Mouse (Mus musculus): ENCODE data around the gene Rtl9. TPM values are rescaled to one million over a fixed set of nuclear protein-coding genes. Genes with fewer than 3 reads are reported as not detected.

Rtl9 gene
- polyA plus RNA-seq, 1 experiment from 2014 or later: not detected

GRCm38 (mm10) chrX:143088225-143088624 lies 11.2 kb upstream of the Rtl9 start:
- Histone ChIP-seq H3K9me3 (ENCODE audit: low read length) (no peaks in the 10 kb centered on the region), H3K36me3 (replicated peaks; ENCODE audit: insufficient read depth, low read length) (no peaks in the 10 kb centered on the region), H3K4me1 (ENCODE audit: insufficient read depth) (no peaks in the 10 kb centered on the region), H3K27ac (ENCODE audit: low read depth) (no peak overlapping the region), H3K9ac (replicated peaks) (no peak overlapping the region), H3K4me3 (ENCODE audit: low read depth, low read length) (no peak overlapping the region), H3K4me2 (ENCODE audit: low read depth, low read length) (no peak overlapping the region), H3K27me3 (ENCODE audit: insufficient read depth, low read length) (peaks cover 6% of the 10 kb centered on the region; the same call in 1 of the 2 replicates)
- WGBS (ENCODE audit: insufficient replicate concordance): 69% methylated on average over 7 of the region's 7 CpGs
- DNase-seq (no peak), ATAC-seq (no peak)
- TF ChIP-seq EP300 (IDR thresholded peaks at IDR 0.05; ENCODE audit: low read depth): no peak
- no peak for TF ChIP-seq CTCF (IDR thresholded peaks at IDR 0.05; ENCODE audit: low read depth)

- TF ChIP-seq CTCF (IDR thresholded peaks at IDR 0.05; ENCODE audit: low read depth) (no peak), EP300 (IDR thresholded peaks at IDR 0.05; ENCODE audit: low read depth) (no peak)
- Histone ChIP-seq H3K27me3 (ENCODE audit: insufficient read depth, low read length) (peaks cover 5% of the 10 kb centered on the region; the same call in 1 of the 2 replicates), H3K9me3 (ENCODE audit: low read length) (no peaks in the 10 kb centered on the region), H3K4me3 (ENCODE audit: low read depth, low read length) (no peak overlapping the region), H3K9ac (replicated peaks) (no peak overlapping the region), H3K27ac (ENCODE audit: low read depth) (no peak overlapping the region), H3K36me3 (replicated peaks; ENCODE audit: insufficient read depth, low read length) (no peaks in the 10 kb centered on the region), H3K4me1 (ENCODE audit: insufficient read depth) (no peaks in the 10 kb centered on the region), H3K4me2 (ENCODE audit: low read depth, low read length) (no peak overlapping the region)
- 59% methylated on average over 6 of the region's 6 CpGs for WGBS (ENCODE audit: insufficient replicate concordance)
- no peak for ATAC-seq
- DNase-seq: no peak
Measured at GRCm38 (mm10) chrX:143090904-143091588, 8.3 kb upstream of the Rtl9 start.

- Histone ChIP-seq H3K9ac (replicated peaks) (no peak overlapping the region), H3K27ac (ENCODE audit: low read depth) (no peak overlapping the region), H3K36me3 (replicated peaks; ENCODE audit: insufficient read depth, low read length) (no peaks in the 10 kb centered on the region), H3K9me3 (ENCODE audit: low read length) (no peaks in the 10 kb centered on the region), H3K4me1 (ENCODE audit: insufficient read depth) (no peaks in the 10 kb centered on the region), H3K4me3 (ENCODE audit: low read depth, low read length) (no peak overlapping the region), H3K4me2 (ENCODE audit: low read depth, low read length) (no peak overlapping the region), H3K27me3 (ENCODE audit: insufficient read depth, low read length) (0 out of 2 replicates have a peak, but pooled peaks cover 10% of the 10 kb centered on the region)
- no peak for ATAC-seq
- no peak for TF ChIP-seq CTCF (IDR thresholded peaks at IDR 0.05; ENCODE audit: low read depth)
- no peak for TF ChIP-seq EP300 (IDR thresholded peaks at IDR 0.05; ENCODE audit: low read depth)
- WGBS (ENCODE audit: insufficient replicate concordance): 60% methylated on average over 6 of the region's 6 CpGs
- DNase-seq: no peak
Measured at GRCm38 (mm10) chrX:143097551-143097950, 1.8 kb upstream of the Rtl9 start.

GRCm38 (mm10) chrX:143103146-143103545 lies 3.8 kb downstream of the Rtl9 start:
- no peak for TF ChIP-seq EP300 (IDR thresholded peaks at IDR 0.05; ENCODE audit: low read depth)
- TF ChIP-seq CTCF (IDR thresholded peaks at IDR 0.05; ENCODE audit: low read depth): no peak
- 81% methylated on average over 5 of the region's 5 CpGs for WGBS (ENCODE audit: insufficient replicate concordance)
- no peak for ATAC-seq
- Histone ChIP-seq H3K9me3 (ENCODE audit: low read length) (no peaks in the 10 kb centered on the region), H3K4me3 (ENCODE audit: low read depth, low read length) (no peak overlapping the region), H3K4me2 (ENCODE audit: low read depth, low read length) (no peak overlapping the region), H3K27ac (ENCODE audit: low read depth) (no peak overlapping the region), H3K4me1 (ENCODE audit: insufficient read depth) (no peaks in the 10 kb centered on the region), H3K36me3 (replicated peaks; ENCODE audit: insufficient read depth, low read length) (no peaks in the 10 kb centered on the region), H3K27me3 (ENCODE audit: insufficient read depth, low read length) (no peaks in the 10 kb centered on the region), H3K9ac (replicated peaks) (no peak overlapping the region)
- no peak for DNase-seq

- no peaks in the 10 kb centered on the region for H3K27me3 ChIP-seq (ENCODE audit: insufficient read depth, low read length)
- ATAC-seq (no peak), DNase-seq (no peak)
- H3K4me2 ChIP-seq (ENCODE audit: low read depth, low read length): no peak overlapping the region
- no peak overlapping the region for H3K27ac ChIP-seq (ENCODE audit: low read depth)
- no peaks in the 10 kb centered on the region for H3K36me3 ChIP-seq (replicated peaks; ENCODE audit: insufficient read depth, low read length)
- no peaks in the 10 kb centered on the region for H3K9me3 ChIP-seq (ENCODE audit: low read length)
- no peak overlapping the region for H3K9ac ChIP-seq (replicated peaks)
- no peak overlapping the region for H3K4me3 ChIP-seq (ENCODE audit: low read depth, low read length)
- WGBS (ENCODE audit: insufficient replicate concordance): 91% methylated on average over 1 of the region's 1 CpGs
- no peaks in the 10 kb centered on the region for H3K4me1 ChIP-seq (ENCODE audit: insufficient read depth)
- no peak for TF ChIP-seq CTCF (IDR thresholded peaks at IDR 0.05; ENCODE audit: low read depth)
- TF ChIP-seq EP300 (IDR thresholded peaks at IDR 0.05; ENCODE audit: low read depth): no peak
Measured at GRCm38 (mm10) chrX:143105866-143106265, 6.5 kb downstream of the Rtl9 start.

- ATAC-seq: no peak
- H3K9me3 ChIP-seq (ENCODE audit: low read length): no peaks in the 10 kb centered on the region
Measured at GRCm38 (mm10) chrX:143112546-143112945, 13.2 kb downstream of the Rtl9 start.

More at GRCm38 (mm10) chrX:143112546-143112945, 13.2 kb downstream of the Rtl9 start:
- H3K4me1 ChIP-seq (ENCODE audit: insufficient read depth): no peaks in the 10 kb centered on the region
- H3K4me2 ChIP-seq (ENCODE audit: low read depth, low read length): no peak overlapping the region
- H3K27me3 ChIP-seq (ENCODE audit: insufficient read depth, low read length): 0 out of 2 replicates have a peak, but pooled peaks cover 2% of the 10 kb centered on the region
- TF ChIP-seq EP300 (IDR thresholded peaks at IDR 0.05; ENCODE audit: low read depth) (no peak), CTCF (IDR thresholded peaks at IDR 0.05; ENCODE audit: low read depth) (no peak)
- H3K9ac ChIP-seq (replicated peaks): no peak overlapping the region
- H3K27ac ChIP-seq (ENCODE audit: low read depth): no peak overlapping the region
- H3K36me3 ChIP-seq (replicated peaks; ENCODE audit: insufficient read depth, low read length): no peaks in the 10 kb centered on the region
- H3K4me3 ChIP-seq (ENCODE audit: low read depth, low read length): no peak overlapping the region
- DNase-seq: no peak

Other genes starting within 250 kb of the Rtl9 start
- gene Ammecr1, start 132.9 kb upstream of the Rtl9 start, polyA plus RNA-seq (2015; fragmentation: Nextera tagmentation; extraction: Ambion mirVana): 4.4 and 5.2 TPM in 2 replicates